Mouse (Mus musculus) thymus, postnatal 4 days (tissue): ENCODE measurements around the gene Scaf4.
"Not testable (repeated sequence)": the region's sequence is repeated elsewhere in the genome, so short reads cannot be mapped to it uniquely, and the experiment has no call there.

Experiments used
- DNase-seq: peaks from one replicate; pipeline ENCODE4 v3.0.0; 2021

The Scaf4 gene

DNA sequence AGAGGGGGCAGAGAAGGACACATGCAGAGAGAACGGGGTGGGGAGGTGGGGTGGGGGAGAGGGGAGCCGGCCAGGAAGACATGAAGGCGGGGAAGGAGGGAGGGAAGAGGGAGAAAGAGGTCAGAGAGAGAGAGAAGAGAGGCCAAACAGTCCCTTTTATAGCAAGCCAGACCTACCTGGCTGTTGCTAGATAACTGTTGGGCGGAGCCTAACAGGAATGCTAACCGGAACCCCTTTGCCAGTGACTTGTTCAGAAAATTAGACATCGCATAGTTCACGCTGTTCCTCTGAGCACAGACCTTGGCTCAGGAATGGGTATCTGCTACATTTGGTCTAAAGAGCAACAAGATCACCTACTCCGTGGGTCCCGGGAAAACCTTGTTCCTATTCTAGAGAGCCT is 6.7 kb upstream of the Scaf4 start:
- DNase-seq: no peak

DNA sequence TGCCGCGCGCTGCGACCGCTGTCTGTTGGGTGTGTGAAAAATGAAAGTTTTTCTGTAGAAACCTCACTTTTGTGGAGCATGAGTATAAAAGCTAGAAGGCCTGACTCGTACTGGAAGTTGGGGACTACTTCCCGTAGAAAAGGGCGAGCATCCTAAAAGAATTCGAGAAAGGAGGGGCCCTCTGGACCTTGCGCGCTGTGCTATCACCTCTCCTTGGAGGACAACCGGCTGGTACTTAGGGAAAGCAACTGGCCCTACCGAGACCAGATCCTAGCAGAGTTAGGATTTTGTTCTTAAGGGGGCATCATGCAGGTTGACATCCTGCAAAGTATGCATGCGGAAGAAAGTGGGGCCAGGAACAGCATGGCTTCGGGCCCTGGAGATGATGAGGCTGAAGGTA is 613 bp upstream of the Scaf4 start:
- DNase-seq: no peak

DNA sequence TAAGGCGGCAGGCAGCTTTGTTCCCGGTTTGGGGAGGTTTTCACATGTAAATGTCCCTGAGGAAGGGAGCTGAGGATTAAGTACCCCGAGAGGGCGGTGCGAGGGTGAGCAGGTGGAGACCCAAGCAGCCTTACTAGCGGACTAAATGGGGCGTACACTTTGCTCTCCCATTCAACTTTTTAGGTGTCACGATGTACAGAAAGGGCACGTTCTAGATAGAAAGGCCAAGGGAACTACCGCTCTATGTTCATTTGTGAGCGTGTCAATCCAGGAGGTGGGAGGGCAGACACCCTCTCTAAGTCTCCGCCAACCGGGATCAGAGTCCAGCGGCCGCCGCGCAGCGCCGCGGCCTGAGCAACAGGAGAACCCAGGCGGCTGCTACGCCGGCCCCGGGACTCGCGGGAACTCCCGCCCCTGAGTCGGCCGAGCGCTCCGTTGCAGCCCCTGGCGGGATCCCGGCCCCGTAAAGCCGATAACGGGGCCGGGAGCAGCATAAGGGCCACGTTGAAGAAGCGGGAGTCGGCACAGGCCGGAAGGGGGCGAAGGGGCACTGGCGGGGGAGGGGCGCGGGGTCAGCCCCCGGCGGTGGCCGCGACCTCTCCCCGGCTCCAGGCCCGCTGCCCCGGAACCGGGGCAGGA is 918 bp downstream of the Scaf4 start:
- DNase-seq: peak; percentile 64

DNA sequence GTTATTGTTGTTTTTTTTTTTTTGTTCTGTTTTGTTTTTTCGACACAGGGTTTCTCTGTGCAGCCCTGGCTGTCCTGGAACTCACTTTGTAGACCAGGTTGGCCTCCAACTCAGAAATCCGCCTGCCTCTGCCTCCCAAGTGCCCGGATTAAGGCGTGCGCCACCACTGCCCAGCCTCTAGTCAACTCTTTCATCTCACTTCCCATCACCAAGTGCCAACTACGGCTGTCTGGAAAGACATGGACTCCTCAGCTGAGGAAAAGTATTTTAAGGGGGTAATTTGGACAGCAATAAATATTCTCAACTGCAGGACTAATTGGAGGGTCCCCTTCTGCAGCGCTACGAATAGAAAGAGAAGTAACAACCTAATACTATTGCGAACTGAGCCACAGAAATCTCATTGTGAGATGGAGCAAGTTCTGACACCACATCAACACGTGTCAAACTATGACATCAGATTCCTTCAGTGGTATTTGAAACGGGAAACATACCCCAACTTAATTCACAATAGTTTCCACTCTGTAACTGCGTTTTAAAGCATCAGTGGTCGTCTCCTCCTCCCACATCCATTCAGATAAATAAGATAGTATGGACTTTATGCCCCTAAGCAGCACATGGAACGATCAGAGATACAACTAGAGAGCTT is 1.6 kb downstream of the Scaf4 start:
- no peak for DNase-seq

DNA sequence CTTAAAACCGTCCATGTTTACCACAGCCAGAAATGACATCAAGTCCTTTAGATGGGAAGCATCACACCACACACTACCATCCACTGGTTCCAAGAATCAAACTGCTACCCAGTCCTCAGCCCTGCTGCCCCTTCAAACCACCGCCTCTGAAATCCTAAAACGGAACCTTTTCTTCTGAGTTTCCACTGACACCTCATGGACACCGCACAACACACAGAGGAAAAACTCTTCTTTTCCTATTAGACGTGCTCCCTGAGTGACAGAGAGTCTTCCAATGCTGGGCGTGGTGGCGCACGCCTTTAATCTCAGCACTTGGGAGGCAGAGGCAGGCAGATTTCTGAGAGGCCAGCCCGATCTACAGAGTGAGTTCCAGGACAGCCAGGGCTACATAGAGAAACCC is 2.9 kb downstream of the Scaf4 start:
- no peak for DNase-seq

DNA sequence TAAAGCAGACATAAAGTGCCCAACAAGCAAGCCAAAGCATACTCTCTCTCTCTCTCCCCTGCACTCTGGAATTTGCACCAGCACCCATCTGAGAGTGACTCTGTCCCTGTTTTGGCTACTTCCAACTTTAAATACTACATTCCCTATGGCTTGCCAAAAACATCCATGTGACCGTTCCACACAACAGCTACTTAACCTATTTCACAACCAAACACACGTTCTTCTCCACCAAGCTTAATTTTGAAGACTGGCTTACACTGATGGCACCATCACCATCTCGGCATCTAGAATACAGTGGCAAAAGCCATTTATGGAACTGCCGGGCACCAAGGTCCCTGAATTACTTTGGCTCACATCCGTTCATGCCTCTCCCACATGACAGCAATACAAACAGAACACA is 3.3 kb downstream of the Scaf4 start:
- no peak for DNase-seq

DNA sequence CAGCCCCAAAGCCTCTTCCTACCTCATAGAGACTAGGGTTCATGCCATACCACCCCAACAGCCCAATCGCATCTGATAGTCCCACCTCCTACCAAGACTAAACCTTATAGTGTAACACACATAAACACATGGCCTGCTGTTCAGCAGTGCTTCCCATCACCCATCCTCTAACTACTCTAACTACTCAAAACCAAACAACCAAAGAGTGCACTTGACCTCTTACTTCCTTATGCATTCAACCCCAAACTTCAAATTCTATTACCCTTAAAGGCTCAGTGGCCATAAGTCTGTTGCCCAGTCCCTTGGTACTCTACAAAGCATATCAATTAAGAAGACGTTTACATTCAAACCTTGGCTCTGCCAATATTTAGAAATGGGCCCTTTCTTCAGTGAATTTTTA is 3.8 kb downstream of the Scaf4 start:
- no peak for DNase-seq

DNA sequence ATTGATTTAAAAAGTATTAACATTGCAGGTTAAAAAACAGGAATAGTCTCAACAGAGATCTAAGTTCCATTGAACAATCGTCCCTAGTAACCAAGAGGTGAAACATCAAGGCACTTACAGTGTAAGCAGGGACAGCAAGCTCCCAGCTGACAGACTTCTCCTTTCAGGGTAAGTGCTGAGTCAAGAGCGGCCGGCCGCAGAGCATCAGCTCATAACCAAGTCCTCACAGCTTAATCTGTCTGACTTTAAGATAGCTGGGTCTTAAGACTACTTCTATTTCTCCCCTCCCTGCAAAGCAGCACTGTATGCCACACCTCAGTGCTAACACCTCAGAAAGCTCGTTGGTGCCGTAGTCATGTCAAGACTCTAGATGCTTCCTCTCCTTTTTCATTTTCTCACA is 5.2 kb downstream of the Scaf4 start:
- peak; percentile 29 for DNase-seq

DNA sequence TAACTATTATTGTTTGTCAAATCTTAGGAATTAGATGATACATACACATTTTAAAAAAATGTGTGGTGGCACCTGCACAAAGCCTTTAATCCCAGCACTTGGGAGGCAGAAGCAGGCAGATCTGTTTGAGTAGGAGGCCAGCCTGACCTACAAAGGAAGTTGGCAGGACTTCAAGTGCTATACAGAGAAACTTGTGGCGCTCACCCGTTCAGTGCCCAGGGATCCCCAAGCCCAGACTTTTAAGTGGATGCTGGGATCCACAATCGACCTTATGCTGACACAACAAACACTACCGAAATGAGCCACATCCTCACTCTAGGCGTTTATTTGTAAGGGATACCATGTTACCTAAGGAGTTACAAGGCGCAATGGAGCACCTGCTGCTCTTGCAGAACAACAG is 8.8 kb downstream of the Scaf4 start:
- DNase-seq: no peak

DNA sequence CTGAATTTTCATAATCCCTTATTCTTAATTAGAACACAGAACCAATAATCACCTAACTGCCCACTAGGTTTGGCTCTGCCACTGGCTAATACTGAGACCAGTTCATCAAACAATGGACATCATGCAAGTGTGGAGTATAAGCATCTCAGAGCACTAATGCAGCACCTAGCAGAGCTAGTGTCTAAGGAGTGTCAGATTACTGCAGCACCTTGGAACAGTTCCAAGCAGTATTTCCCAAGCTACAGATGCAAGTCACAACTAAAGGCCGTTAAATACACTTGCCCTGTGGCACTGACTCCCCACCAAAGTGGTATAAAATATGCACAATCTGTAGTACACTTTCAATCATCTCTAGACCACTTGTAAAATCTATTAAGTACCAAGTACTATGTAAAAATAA is 17.7 kb downstream of the Scaf4 start:
- no peak for DNase-seq

DNA sequence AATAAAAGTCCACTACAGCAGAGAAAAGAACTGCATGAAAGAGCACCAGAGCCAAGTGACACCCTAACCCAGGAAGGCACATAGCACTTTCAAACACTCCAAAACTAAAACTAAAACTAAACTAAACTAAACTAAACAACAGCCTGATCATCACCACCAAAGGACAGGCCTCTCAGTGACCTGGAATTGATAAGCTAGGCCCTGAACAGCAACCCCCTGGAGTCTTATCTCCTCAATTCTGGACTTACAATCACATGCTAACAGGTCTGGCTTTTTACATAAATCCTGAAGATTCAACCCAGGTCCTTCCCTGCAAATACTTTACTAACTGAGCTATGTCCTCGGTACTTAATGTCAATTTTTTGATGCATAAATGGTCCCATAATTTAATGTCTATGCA is 19.2 kb downstream of the Scaf4 start:
- no peak for DNase-seq

DNA sequence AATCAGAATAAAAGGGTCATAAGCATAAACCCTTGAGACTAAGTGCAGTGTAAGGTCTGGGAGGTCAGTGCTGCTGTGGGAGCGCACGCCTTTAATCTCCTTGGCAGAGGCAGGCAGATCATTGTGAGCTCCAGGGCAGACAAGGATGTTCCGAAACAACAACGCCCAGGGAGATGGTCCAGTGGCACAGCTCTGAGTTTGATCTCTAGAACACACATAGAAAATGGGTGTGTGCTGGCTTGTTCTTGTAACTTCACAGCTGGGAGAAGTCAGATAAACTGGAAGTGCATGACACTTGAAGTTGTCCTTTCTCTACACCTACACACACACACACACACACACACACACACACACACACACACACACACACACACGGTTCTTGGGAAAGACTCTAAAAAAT is 20.3 kb downstream of the Scaf4 start:
- DNase-seq: no peak

DNA sequence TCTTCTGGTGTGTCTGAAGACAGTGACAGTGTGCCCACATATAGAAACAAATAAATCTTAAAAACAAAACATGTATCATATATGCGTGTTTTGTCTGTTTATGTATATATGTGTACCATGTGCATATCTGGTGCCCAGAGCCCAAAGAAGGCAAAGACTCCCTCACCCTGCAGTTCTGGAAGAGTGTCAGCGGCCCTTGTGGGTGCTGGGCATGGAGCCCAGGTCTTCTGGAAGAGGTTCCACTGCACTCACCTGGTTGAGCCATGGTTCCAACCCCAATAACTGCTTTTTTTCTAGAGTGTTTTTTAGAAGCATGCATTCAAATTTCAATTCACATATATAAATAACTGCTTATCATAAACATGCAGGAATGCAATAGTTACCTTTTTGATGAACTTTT is 22.5 kb downstream of the Scaf4 start:
- DNase-seq: no peak

DNA sequence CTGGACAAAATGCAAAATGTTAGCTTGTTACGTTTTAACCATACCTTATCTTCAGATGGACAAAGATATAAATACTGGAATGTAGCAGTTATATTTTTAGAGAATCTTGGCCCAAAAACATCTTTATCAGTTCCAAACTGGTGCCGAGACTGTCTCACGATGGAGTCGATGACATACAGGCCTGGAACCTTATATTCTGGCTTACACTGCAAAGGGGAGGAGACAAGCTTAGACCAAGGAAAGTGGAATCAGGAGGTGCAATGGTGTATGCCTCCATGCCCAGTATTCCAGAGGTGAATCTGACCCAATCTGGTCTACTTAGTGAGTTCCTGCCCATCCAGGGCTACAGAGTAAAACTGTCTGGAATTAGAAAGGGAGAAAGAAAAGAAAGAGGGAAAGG is 24.2 kb downstream of the Scaf4 start:
- no peak for DNase-seq

DNA sequence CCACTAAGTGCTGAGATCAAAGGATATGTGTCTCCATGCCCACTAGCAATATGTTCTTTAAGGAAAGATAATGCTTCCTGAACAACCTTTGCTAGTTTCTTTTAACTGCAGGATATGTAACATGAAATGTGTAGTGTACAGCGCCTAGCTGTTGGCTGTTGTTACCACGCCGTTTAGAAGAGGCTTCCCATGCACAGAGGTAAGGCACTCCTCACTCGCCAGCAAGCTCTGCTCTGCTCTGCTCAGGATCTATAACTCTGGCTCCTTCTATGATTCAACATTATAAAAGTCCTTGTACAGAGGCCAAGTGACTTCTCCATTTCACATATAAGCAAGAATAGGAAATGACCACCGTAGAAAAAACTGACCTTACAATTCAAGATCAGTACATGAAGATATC is 24.7 kb downstream of the Scaf4 start:
- DNase-seq: no peak

DNA sequence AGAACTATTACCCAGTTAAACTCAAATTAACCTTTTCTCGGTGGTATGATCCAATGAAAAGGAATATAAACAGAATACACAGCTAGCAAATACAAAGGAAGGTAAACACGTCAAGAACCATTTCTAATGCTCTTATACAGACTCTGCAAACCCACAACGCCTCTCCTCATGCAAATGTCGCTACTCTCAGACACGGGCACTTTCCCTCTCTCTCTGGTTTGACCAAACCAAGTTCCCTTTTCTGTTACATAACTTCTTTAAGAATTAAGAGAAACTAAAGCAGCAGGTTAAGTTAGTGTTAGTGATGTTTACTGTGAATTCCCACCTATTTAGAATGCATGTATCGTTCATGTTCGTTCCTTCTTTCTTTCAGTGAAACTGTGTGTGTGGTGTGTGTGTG is 25.4 kb downstream of the Scaf4 start:
- DNase-seq: no peak

DNA sequence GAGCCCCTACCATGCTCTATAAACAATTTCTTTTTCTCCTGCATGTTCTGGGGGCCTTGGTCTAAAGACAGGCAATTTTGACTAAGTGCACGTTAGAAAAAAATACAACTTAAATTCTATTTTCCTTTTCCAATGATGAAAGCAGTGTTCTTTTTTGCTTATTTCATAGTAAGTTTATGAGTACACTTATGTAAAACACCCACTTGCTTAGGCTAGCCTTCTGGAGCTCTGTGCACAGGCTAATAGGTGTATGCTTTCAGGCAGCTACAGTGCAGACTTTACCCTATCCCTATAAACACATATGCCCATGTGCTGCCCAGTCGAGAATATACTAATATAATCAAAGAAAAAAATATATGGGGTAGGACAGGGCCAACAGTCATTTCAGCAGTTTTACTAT is 31.8 kb downstream of the Scaf4 start:
- DNase-seq: no peak

DNA sequence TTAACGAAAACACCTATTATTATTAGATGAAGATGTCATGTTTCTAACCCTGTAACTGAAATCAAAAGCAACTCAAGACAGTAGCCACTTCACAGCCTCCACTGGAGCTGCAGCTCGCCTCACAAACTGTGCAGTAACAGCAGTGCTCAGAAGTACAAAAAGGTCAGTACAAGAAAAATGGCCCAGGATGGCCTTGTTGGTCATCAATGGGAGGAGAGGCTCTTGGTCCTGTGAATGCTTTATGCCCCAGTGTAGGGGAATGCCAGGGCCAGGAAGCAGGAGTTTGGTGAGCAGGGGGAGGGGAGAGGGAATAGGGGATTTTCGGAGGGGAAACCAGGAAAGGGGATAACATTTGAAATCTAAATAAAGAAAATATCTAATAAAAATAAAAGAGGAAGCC is 33.0 kb downstream of the Scaf4 start:
- DNase-seq: not testable (repeated sequence)

DNA sequence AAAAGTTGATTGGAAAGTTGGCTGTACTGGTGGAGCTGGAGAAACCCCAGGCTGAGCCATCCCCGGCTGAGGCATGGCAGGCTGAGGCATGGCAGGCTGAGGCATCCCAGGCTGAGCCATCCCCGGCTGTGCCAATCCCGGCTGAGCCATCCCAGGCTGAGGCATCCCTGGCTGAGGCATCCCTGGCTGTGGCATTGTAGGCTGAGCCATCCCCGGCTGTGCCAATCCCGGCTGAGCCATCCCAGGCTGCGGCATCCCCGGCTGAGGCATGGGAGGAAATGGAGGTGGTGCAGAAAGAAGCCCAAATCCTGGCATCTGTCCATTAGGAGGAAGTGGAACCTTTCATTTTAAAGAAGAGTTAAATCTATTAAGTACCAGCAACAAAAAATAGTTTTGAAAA is 34.2 kb downstream of the Scaf4 start:
- DNase-seq: no peak

DNA sequence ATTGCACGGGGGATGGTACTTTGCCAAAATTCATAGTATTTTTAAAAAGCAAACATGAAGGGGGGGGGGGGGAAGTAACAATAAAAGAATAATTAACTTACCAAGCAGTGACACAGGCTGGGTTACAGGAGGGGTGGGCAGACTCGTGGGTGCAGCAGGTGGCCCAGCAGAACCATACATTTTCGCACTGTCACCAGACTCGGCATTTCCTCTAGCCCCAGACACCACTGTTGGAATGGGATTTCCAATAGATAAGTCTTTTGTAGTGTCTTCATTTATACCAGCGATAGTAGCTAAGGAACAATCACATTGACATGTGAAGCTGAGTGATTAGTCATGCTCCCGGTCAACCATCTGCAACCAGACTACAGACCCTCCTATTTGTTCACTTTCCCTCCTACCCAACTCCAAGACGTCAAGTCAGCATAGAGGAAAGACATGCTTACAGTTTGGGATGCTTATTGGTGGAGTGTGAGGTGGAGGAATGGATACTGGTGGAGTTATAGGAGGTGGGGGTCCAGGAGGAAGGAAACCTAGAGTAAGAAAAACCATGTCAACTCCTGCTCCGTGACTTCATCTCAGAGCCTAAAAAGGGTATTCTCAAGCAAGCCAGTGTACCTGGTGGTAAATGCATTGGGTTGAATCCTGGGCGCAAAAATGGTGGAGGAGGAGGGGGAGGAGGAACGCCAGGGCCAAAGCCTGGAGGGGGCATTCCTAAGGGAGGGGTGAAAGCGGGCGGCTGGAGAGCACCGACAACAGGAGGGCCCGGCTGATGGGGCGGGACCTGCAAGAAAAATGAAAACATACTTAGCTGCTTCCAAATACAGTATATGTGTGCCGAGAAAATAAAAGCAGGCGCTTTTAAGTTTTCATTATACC is 41.6 kb downstream of the Scaf4 start:
- DNase-seq: no peak

DNA sequence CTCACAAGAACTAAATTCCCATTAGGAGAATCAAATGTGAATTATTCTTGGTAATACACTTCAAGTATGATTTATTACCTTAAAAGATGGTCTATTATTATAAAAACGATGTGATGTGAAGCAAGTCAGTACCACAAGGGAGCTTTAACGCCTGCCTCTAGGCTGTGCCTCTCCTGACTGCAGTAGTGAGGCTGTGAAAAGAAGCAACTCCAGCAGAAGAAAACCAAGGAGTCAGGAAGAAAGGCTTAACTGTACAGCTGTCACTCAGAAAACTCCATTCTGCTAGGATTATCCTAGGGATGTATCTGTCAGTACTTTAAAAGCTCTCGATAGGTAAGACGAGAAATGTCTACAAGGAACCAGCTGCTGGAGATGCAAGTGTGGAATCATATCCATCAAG is 42.4 kb downstream of the Scaf4 start:
- no peak for DNase-seq

DNA sequence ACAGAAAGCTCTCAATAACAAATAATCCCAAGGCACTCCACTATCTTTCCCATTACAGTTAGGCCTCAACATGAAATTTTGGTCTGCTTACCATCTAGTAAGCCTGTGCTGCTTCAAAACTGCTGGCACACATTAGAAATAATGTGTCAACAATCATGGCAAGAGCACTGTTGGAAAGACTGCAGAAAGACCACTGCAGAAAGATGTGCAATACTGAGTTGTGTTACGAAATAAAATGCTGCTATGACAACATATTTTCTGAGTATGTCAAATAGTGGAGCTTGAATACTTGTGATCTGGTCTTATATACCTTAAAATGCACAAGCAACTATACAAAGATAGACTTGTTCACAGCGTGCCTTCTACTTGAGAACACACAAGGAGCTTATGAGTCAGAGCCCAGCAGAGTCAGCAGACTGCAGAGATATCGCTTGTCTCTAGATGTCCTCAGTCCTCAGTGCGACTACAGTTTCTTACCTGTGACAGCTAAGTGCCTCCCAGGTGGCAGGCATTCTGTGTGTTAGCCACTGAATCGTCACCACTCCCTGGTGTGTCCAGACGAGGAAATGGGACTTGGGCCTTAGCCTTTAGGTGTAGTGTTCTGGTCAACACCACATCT is 45.1 kb downstream of the Scaf4 start:
- no peak for DNase-seq

DNA sequence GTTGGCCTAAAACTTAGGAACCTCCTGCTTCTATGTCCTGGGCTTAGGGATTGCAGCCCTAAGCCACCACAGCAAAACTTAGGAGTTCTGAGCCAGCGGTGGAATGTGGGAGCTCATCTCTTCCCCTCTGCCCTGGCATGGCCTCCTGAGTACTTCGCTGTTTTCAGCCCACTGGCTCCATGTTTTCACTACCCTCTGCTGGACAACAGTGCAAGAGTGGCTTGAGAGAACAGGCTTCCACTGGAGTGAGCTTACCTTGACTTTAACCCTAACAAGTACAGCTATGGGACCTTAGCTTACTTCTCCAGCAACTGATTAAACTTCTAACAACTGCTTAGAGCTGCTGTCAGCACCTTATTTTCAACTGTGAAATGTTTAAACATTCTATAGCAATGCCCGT is 49.1 kb downstream of the Scaf4 start:
- DNase-seq: no peak

DNA sequence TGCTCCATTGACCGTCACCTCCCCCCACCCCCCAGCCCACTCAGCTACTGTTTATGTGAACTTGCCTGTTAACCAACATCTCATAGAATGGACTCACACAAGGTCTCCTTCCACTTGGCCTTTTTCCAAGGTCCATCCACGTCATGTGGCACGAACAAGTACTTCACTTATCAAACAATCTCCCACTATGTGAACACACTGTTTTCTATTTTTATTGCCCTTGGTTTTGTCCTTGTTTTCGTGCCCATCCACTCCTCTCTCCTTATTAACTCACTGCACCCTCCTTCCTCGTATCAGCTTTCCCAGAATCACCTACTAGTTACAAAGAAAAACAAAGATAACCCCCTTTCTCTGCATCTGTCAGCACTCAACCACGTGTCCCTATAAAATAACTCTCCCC is 49.7 kb downstream of the Scaf4 start:
- DNase-seq: no peak
